Mouse (Mus musculus) B cell, adult 2 months (primary cell): ENCODE measurements at regions not wholly inside any gene's neighbourhood (a gene's known extent, or its start where the extent isn't known, plus 50 kb on each side); places are given as distances from the start of the nearest gene placed in this dataset.

Source experiments
- DNase-seq, 2 experiments: peaks; one replicate each; pipeline ENCODE4 v3.0.0; 2022

- peak; percentile 2 to 29 for DNase-seq
Measured at GRCm38 (mm10) chrX:85971973-85972372, 72.0 kb upstream of the Samt3 start.

- no peak for DNase-seq
Measured at GRCm38 (mm10) chrX:85981051-85981450, 62.9 kb upstream of the Samt3 start.
